Mouse (Mus musculus): ENCODE data around the gene Cldn24. TPM values are rescaled to one million over a fixed set of nuclear protein-coding genes. Genes with fewer than 3 reads are reported as not detected.

Cldn24 gene
- total and polyA plus RNA-seq, 2 experiments from 2014 or later, result not detected

DNA sequence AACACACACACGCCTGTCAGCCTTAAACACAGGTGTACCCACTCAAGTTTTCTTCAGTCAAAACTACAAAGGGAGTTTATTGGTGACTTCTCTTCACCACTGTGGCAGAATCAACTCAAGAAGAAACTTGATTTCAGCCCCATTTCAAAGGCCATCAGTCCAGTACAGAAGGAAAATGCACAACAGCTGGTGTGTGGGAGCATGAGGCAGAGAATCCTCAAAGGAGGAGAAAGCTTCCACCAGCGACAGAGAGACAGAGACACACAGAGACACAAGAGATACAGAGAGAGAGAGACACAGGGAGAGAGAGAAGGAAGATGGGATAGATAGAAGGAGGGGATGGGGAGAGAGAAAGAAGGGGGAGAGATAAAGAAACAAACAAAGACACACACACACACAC lies 19.6 kb upstream of the Cldn24 start:
- Histone ChIP-seq H3K36me3 (replicated peaks; ENCODE audit: control insufficient read depth, insufficient read depth, low read length) (no peaks in the 10 kb centered on the region), H3K4me1 (ENCODE audit: control insufficient read depth, insufficient read depth) (no peaks in the 10 kb centered on the region), H3K4me3 (ENCODE audit: low read depth, low read length) (no peak overlapping the region), H3K4me2 (ENCODE audit: low read depth, low read length) (no peak overlapping the region), H3K27me3 (ENCODE audit: control insufficient read depth, insufficient read depth, low read length) (no peaks in the 10 kb centered on the region), H3K27ac (ENCODE audit: low read depth) (no peak overlapping the region), H3K9ac (replicated peaks; ENCODE audit: low read depth, low read length) (no peak overlapping the region), H3K9me3 (replicated peaks; ENCODE audit: control insufficient read depth, low read length) (no peaks in the 10 kb centered on the region)
- WGBS, result 67% methylated on average over 2 of the region's 2 CpGs
- ATAC-seq (ENCODE audit: insufficient read depth, low read depth) (no peak), DNase-seq (ENCODE audit: low spot score) (no peak)
- TF ChIP-seq EP300 (IDR thresholded peaks at IDR 0.05; ENCODE audit: low read depth), result no peak

DNA sequence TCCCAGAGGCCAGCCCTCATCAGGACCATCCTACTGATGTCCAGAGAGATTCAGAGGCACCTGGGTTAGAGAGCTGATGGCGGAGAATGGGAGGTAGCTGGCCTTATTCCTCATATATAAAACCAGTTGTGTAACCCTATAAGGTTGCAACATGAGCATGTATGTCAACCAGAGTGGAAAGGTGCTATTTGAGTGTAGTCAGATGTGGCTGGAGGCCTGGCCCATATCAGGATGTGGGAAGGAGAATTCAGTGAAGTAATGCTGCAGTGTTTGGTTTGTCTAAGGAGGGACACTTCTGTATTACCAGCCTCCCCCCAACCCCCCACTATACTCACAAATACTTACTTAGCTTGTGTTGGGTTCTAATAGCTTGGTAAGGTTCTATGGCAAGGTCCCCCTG lies 17.7 kb upstream of the Cldn24 start:
- ATAC-seq (ENCODE audit: insufficient read depth, low read depth) (no peak), DNase-seq (ENCODE audit: low spot score) (no peak)
- Histone ChIP-seq H3K4me1 (ENCODE audit: control insufficient read depth, insufficient read depth) (no peaks in the 10 kb centered on the region), H3K9me3 (replicated peaks; ENCODE audit: control insufficient read depth, low read length) (no peaks in the 10 kb centered on the region), H3K4me2 (ENCODE audit: low read depth, low read length) (no peak overlapping the region), H3K36me3 (replicated peaks; ENCODE audit: control insufficient read depth, insufficient read depth, low read length) (no peaks in the 10 kb centered on the region), H3K27ac (ENCODE audit: low read depth) (no peak overlapping the region), H3K27me3 (ENCODE audit: control insufficient read depth, insufficient read depth, low read length) (no peaks in the 10 kb centered on the region), H3K9ac (replicated peaks; ENCODE audit: low read depth, low read length) (no peak overlapping the region), H3K4me3 (ENCODE audit: low read depth, low read length) (no peak overlapping the region)
- 83% methylated on average over 1 of the region's 1 CpGs for WGBS
- TF ChIP-seq EP300 (IDR thresholded peaks at IDR 0.05; ENCODE audit: low read depth) (no peak), CTCF (IDR thresholded peaks at IDR 0.05; ENCODE audit: low read depth) (no peak)

- Histone ChIP-seq H3K9ac (replicated peaks; ENCODE audit: low read depth, low read length) (no peak overlapping the region), H3K4me1 (ENCODE audit: control insufficient read depth, insufficient read depth) (0 out of 2 replicates have a peak, but pooled peaks cover 6% of the 10 kb centered on the region), H3K27ac (ENCODE audit: low read depth) (peak overlapping the region; percentile 44), H3K36me3 (replicated peaks; ENCODE audit: control insufficient read depth, insufficient read depth, low read length) (no peaks in the 10 kb centered on the region), H3K4me2 (ENCODE audit: low read depth, low read length) (no peak overlapping the region), H3K9me3 (replicated peaks; ENCODE audit: control insufficient read depth, low read length) (no peaks in the 10 kb centered on the region), H3K27me3 (ENCODE audit: control insufficient read depth, insufficient read depth, low read length) (no peaks in the 10 kb centered on the region), H3K4me3 (ENCODE audit: low read depth, low read length) (no peak overlapping the region)
- TF ChIP-seq CTCF (IDR thresholded peaks at IDR 0.05; ENCODE audit: low read depth) (no peak), EP300 (IDR thresholded peaks at IDR 0.05; ENCODE audit: low read depth) (0 out of 2 replicates have a peak, but pooled peaks have one; percentile 36)
- DNase-seq (ENCODE audit: low spot score) (peak; percentile 14), ATAC-seq (ENCODE audit: insufficient read depth, low read depth) (peak; percentile 75; the same call in 1 of the 2 replicates)
- WGBS, result 57% methylated on average over 14 of the region's 14 CpGs
Measured at GRCm38 (mm10) chr8:47809970-47810665, 11.8 kb upstream of the Cldn24 start.

DNA sequence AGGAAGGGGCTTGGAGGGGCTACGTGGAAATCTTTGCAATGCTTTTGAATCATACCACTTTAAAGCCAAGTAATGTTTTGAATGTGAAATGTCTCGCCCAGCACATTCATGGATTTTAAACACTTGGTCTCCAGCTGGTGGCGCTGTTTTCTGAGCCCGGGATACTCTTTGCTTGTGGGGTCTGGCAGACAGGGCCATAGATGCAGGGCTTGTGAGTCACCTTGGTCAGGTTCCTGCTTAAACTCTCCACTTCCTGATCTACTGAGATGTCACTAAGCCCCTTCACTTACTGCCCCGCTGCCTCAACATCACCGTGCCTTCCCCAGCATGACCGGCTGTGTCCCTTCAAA lies 11.3 kb upstream of the Cldn24 start:
- Histone ChIP-seq H3K27ac (ENCODE audit: low read depth) (0 out of 2 replicates have a peak overlapping the region, but pooled peaks have one; percentile 44), H3K27me3 (ENCODE audit: control insufficient read depth, insufficient read depth, low read length) (no peaks in the 10 kb centered on the region)
- WGBS, result 77% methylated on average over 7 of the region's 7 CpGs

GRCm38 (mm10) chr8:47811221-47811620 lies 10.7 kb upstream of the Cldn24 start:
- H3K9ac ChIP-seq (replicated peaks; ENCODE audit: low read depth, low read length), result no peak overlapping the region
- no peaks in the 10 kb centered on the region for H3K27me3 ChIP-seq (ENCODE audit: control insufficient read depth, insufficient read depth, low read length)
- no peak overlapping the region for H3K27ac ChIP-seq (ENCODE audit: low read depth)
- H3K4me2 ChIP-seq (ENCODE audit: low read depth, low read length), result no peak overlapping the region
- WGBS, result 85% methylated on average over 12 of the region's 12 CpGs
- H3K9me3 ChIP-seq (replicated peaks; ENCODE audit: control insufficient read depth, low read length), result no peaks in the 10 kb centered on the region
- DNase-seq (ENCODE audit: low spot score) (no peak), ATAC-seq (ENCODE audit: insufficient read depth, low read depth) (no peak)
- no peak for TF ChIP-seq CTCF (IDR thresholded peaks at IDR 0.05; ENCODE audit: low read depth)
- TF ChIP-seq EP300 (IDR thresholded peaks at IDR 0.05; ENCODE audit: low read depth), result no peak
- H3K4me3 ChIP-seq (ENCODE audit: low read depth, low read length), result no peak overlapping the region
- no peaks in the 10 kb centered on the region for H3K36me3 ChIP-seq (replicated peaks; ENCODE audit: control insufficient read depth, insufficient read depth, low read length)
- H3K4me1 ChIP-seq (ENCODE audit: control insufficient read depth, insufficient read depth), result 0 out of 2 replicates have a peak, but pooled peaks cover 6% of the 10 kb centered on the region

More for the DNA sequence above, 11.3 kb upstream of the Cldn24 start:
- no peak overlapping the region for H3K4me3 ChIP-seq (ENCODE audit: low read depth, low read length)
- 0 out of 2 replicates have a peak, but pooled peaks cover 6% of the 10 kb centered on the region for H3K4me1 ChIP-seq (ENCODE audit: control insufficient read depth, insufficient read depth)
- H3K9ac ChIP-seq (replicated peaks; ENCODE audit: low read depth, low read length), result no peak overlapping the region
- H3K9me3 ChIP-seq (replicated peaks; ENCODE audit: control insufficient read depth, low read length), result no peaks in the 10 kb centered on the region
- TF ChIP-seq EP300 (IDR thresholded peaks at IDR 0.05; ENCODE audit: low read depth) (no peak), CTCF (IDR thresholded peaks at IDR 0.05; ENCODE audit: low read depth) (no peak)
- ATAC-seq (ENCODE audit: insufficient read depth, low read depth) (no peak), DNase-seq (ENCODE audit: low spot score) (peak; percentile 14)
- H3K4me2 ChIP-seq (ENCODE audit: low read depth, low read length), result no peak overlapping the region
- no peaks in the 10 kb centered on the region for H3K36me3 ChIP-seq (replicated peaks; ENCODE audit: control insufficient read depth, insufficient read depth, low read length)

DNA sequence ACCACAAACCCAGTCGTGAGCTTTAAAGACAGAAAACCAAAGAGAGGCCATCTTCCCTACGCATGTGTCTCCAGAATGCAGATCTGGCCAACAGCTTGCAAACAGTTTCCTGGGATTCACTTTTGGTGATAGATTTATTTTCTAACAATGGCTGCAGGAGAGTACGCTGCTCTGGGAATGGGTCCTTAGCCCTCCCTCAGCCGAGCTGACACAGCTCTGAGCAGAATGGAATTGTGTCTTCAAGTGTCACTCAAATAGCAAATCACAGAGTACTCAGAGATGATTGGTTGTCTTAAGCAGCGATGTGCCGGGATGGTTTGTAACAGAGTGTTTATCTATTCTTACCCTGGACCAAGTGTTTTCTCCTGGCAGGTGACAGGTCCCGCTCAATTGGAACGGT lies 2.9 kb upstream of the Cldn24 start:
- no peak overlapping the region for H3K4me2 ChIP-seq (ENCODE audit: low read depth, low read length)
- 76% methylated on average over 8 of the region's 8 CpGs for WGBS
- H3K4me1 ChIP-seq (ENCODE audit: control insufficient read depth, insufficient read depth), result no peaks in the 10 kb centered on the region
- no peak overlapping the region for H3K4me3 ChIP-seq (ENCODE audit: low read depth, low read length)
- no peak overlapping the region for H3K27ac ChIP-seq (ENCODE audit: low read depth)
- H3K9me3 ChIP-seq (replicated peaks; ENCODE audit: control insufficient read depth, low read length), result no peaks in the 10 kb centered on the region
- ATAC-seq (ENCODE audit: insufficient read depth, low read depth) (no peak), DNase-seq (ENCODE audit: low spot score) (no peak)
- no peak overlapping the region for H3K9ac ChIP-seq (replicated peaks; ENCODE audit: low read depth, low read length)
- H3K36me3 ChIP-seq (replicated peaks; ENCODE audit: control insufficient read depth, insufficient read depth, low read length), result no peaks in the 10 kb centered on the region
- no peak for TF ChIP-seq EP300 (IDR thresholded peaks at IDR 0.05; ENCODE audit: low read depth)
- H3K27me3 ChIP-seq (ENCODE audit: control insufficient read depth, insufficient read depth, low read length), result no peaks in the 10 kb centered on the region

Measured in heart, postnatal 0 days (tissue).